Mouse (Mus musculus): ENCODE data around the gene Nat8f1. TPM values are rescaled to one million over a fixed set of nuclear protein-coding genes. Genes with fewer than 3 reads are reported as not detected.

The Nat8f1 gene
- polyA plus RNA-seq, 1 experiment from 2014 or later, result 20.5 TPM

GRCm38 (mm10) chr6:85862565-85862964 lies 52.9 kb downstream of the Nat8f1 start:
- no peak overlapping the region for H3K9ac ChIP-seq (ENCODE audit: low read depth, low read length)
- no peak overlapping the region for H3K4me3 ChIP-seq (ENCODE audit: low read depth, low read length)
- no peaks in the 10 kb centered on the region for H3K4me1 ChIP-seq (ENCODE audit: control insufficient read depth, low read depth, low read length)
- no peak for ATAC-seq (ENCODE audit: low read depth)
- no peaks in the 10 kb centered on the region for H3K27me3 ChIP-seq (ENCODE audit: control insufficient read depth, insufficient read depth, low read depth, low read length)
- H3K27ac ChIP-seq (ENCODE audit: low read length), result no peak overlapping the region
- no peaks in the 10 kb centered on the region for H3K9me3 ChIP-seq (replicated peaks; ENCODE audit: control insufficient read depth, low read length)
- no peaks in the 10 kb centered on the region for H3K36me3 ChIP-seq (ENCODE audit: control insufficient read depth, insufficient read depth)
- WGBS (ENCODE audit: insufficient replicate concordance), result 52% methylated on average over 3 of the region's 3 CpGs
- H3K4me2 ChIP-seq (ENCODE audit: low read depth, low read length), result no peak overlapping the region

- no peak overlapping the region for H3K27ac ChIP-seq (ENCODE audit: low read length)
- H3K4me1 ChIP-seq (ENCODE audit: control insufficient read depth, low read depth, low read length), result no peaks in the 10 kb centered on the region
- no peaks in the 10 kb centered on the region for H3K9me3 ChIP-seq (replicated peaks; ENCODE audit: control insufficient read depth, low read length)
- ATAC-seq (ENCODE audit: low read depth), result no peak
- H3K9ac ChIP-seq (ENCODE audit: low read depth, low read length), result no peak overlapping the region
- H3K4me3 ChIP-seq (ENCODE audit: low read depth, low read length), result no peak overlapping the region
- H3K27me3 ChIP-seq (ENCODE audit: control insufficient read depth, insufficient read depth, low read depth, low read length), result no peaks in the 10 kb centered on the region
- no peaks in the 10 kb centered on the region for H3K36me3 ChIP-seq (ENCODE audit: control insufficient read depth, insufficient read depth)
- WGBS (ENCODE audit: insufficient replicate concordance), result 53% methylated on average over 3 of the region's 3 CpGs
- no peak overlapping the region for H3K4me2 ChIP-seq (ENCODE audit: low read depth, low read length)
These were observed 54.2 kb downstream of the Nat8f1 start for GRCm38 (mm10) chr6:85861247-85861646.

Other genes starting within 250 kb of the Nat8f1 start
- not detected in 2 replicates for gene Nat8f7, start 202.5 kb downstream of the Nat8f1 start, polyA plus RNA-seq (2015; fragmentation: Nextera tagmentation; extraction: Ambion mirVana)
- gene Nat8f3, start 149.9 kb downstream of the Nat8f1 start, polyA plus RNA-seq (2015; fragmentation: Nextera tagmentation; extraction: Ambion mirVana), result not detected in 2 replicates
- not detected in 2 replicates for gene Nat8f6, start 94.7 kb downstream of the Nat8f1 start, polyA plus RNA-seq (2015; fragmentation: Nextera tagmentation; extraction: Ambion mirVana)
- not detected in 2 replicates for gene Nat8f5, start 94.7 kb downstream of the Nat8f1 start, polyA plus RNA-seq (2015; fragmentation: Nextera tagmentation; extraction: Ambion mirVana)
- gene Nat8, start 83.6 kb downstream of the Nat8f1 start, polyA plus RNA-seq (2015; fragmentation: Nextera tagmentation; extraction: Ambion mirVana), result 0.08 and 0.12 TPM in 2 replicates
- not detected in 2 replicates for gene Nat8f2, start 46.5 kb downstream of the Nat8f1 start, polyA plus RNA-seq (2015; fragmentation: Nextera tagmentation; extraction: Ambion mirVana)
- 1.7 and 2.0 TPM in 2 replicates for gene Nat8f4, start 10.8 kb downstream of the Nat8f1 start, polyA plus RNA-seq (2015; fragmentation: Nextera tagmentation; extraction: Ambion mirVana)
- gene Tprkb, start 3.8 kb downstream of the Nat8f1 start, polyA plus RNA-seq (2015; fragmentation: Nextera tagmentation; extraction: Ambion mirVana), result 17.2 and 19.1 TPM in 2 replicates
- 20.7 and 28.1 TPM in 2 replicates for gene Dusp11, start 46.0 kb upstream of the Nat8f1 start, polyA plus RNA-seq (2015; fragmentation: Nextera tagmentation; extraction: Ambion mirVana)
- not detected in 2 replicates for gene Figla, start 100.5 kb upstream of the Nat8f1 start, polyA plus RNA-seq (2015; fragmentation: Nextera tagmentation; extraction: Ambion mirVana)
- gene Add2, start 113.0 kb upstream of the Nat8f1 start, polyA plus RNA-seq (2015; fragmentation: Nextera tagmentation; extraction: Ambion mirVana), result 87.9 and 93.6 TPM in 2 replicates